Mouse (Mus musculus) CH12.LX (cell line): ENCODE data around the gene Pde4d.

ENCODE experiments used
- CHD2 ChIP-seq: IDR thresholded peaks from 2 replicates; pipeline ENCODE4 v1.6.1; 2011; ENCODE audit warnings: low read length, improper control_type of control experiment
- CTCF ChIP-seq, 2 experiments: IDR thresholded peaks in 1 of 2; conservative IDR thresholded peaks in 1 of 2; 2 replicates each; pipeline ENCODE4 v1.5.1; 2011 to 2012; ENCODE audit warnings: low read depth in 2 of 2, low read length in 2 of 2, improper control_type of control experiment in 1 of 2, inconsistent platforms in 1 of 2, mild to moderate bottlenecking in 1 of 2, moderate library complexity in 1 of 2
- E2F4 ChIP-seq: IDR thresholded peaks from 2 replicates; pipeline ENCODE4 v1.6.1; 2011; ENCODE audit warnings: low read depth, low read length, improper control_type of control experiment; ENCODE audit not compliant: insufficient replicate concordance
- EP300 ChIP-seq: IDR thresholded peaks from 2 replicates; pipeline ENCODE4 v1.6.1; 2011; ENCODE audit warnings: low read length, improper control_type of control experiment
- JUND ChIP-seq: conservative IDR thresholded peaks from 2 replicates; pipeline ENCODE4 v1.6.1; 2011; ENCODE audit warnings: low read depth, low read length, improper control_type of control experiment
- MAX ChIP-seq: IDR thresholded peaks from 2 replicates; pipeline ENCODE4 v1.6.1; 2011; ENCODE audit warnings: low read length, improper control_type of control experiment
- MXI1 ChIP-seq: IDR thresholded peaks from 2 replicates; pipeline ENCODE4 v1.6.1; 2011; ENCODE audit warnings: mild to moderate bottlenecking, low read depth, low read length, improper control_type of control experiment
- NELFE ChIP-seq: IDR thresholded peaks from 2 replicates; pipeline ENCODE4 v1.6.1; 2011; ENCODE audit warnings: low read depth, low read length, improper control_type of control experiment
- POLR2A ChIP-seq: IDR thresholded peaks from 2 replicates; pipeline ENCODE4 v1.6.1; 2011; ENCODE audit warnings: low read depth, mild to moderate bottlenecking, improper control_type of control experiment, low read length
- POLR2AphosphoS2 ChIP-seq: IDR thresholded peaks from 2 replicates; pipeline ENCODE4 v1.6.1; 2011; ENCODE audit warnings: low read depth, low read length, improper control_type of control experiment
- SMC3 ChIP-seq: IDR thresholded peaks from 2 replicates; pipeline ENCODE4 v1.6.1; 2011; ENCODE audit warnings: low read depth, low read length, improper control_type of control experiment
- USF2 ChIP-seq: conservative IDR thresholded peaks from 2 replicates; pipeline ENCODE4 v1.6.1; 2011; ENCODE audit warnings: low read depth, low read length, improper control_type of control experiment
- ZC3H11A ChIP-seq: IDR thresholded peaks from 2 replicates; pipeline ENCODE4 v1.6.1; 2012; ENCODE audit warnings: low read depth, mild to moderate bottlenecking, inconsistent platforms, low read length, improper control_type of control experiment
- ZMIZ1 ChIP-seq: IDR thresholded peaks from 2 replicates; pipeline ENCODE4 v1.6.1; 2012; ENCODE audit warnings: low read depth, mild to moderate bottlenecking, inconsistent platforms, low read length, improper control_type of control experiment

DNA sequence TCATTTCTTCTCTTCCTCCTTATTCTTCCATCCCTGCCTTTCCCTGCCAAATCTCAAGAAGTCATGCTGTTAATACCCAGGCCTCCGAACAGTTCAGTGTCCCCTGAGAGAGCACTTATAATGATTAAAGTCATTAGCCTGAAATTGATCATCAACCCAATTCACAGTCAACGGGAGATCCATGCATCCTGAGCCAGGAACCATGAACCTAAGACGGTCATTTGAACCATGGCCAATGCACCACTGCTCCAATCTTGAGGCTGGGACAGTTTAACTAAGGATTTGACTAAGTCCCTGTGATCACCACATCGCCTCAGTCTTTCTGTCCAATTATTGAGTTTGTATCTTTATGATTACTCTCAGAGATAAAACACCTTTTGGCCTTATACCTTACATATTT lies 952.6 kb downstream of the Pde4d start:
- TF ChIP-seq JUND (no peak), ZMIZ1 (no peak), ZC3H11A (no peak), CTCF (conservative IDR thresholded peaks at IDR 0.05 in 1 of 2, IDR thresholded peaks at IDR 0.05 in 1 of 2; ENCODE audit: low read depth in 2 of 2, low read length in 2 of 2) (no peak), POLR2A (no peak), CHD2 (no peak), SMC3 (no peak), EP300 (no peak), MAX (no peak), POLR2AphosphoS2 (no peak), E2F4 (no peak), USF2 (no peak), MXI1 (no peak), NELFE (no peak)
